Mouse (Mus musculus) embryonic facial prominence, embryonic 15.5 days (tissue): Measurements from ENCODE around the gene Ubfd1. TPM values are rescaled to one million over a fixed set of nuclear protein-coding genes. Genes with fewer than 3 reads are reported as not detected.

Source experiments
- polyA plus RNA-seq: library from polyadenylated mRNA; unstranded; fragments of >200 nt; fragmentation: Nextera tagmentation; extraction: Ambion mirVana; gene quantifications from 2 replicates; pipeline ENCODE4 v1.2.1, GENCODE M21; 2015

Gene Ubfd1
- polyA plus RNA-seq, 1 experiment from 2014 or later: 61.6 TPM

Other genes with a start within 250 kb of the Ubfd1 start
- 1.1 and 1.3 TPM in 2 replicates for gene Scnn1b, start 202.1 kb upstream of the Ubfd1 start, polyA plus RNA-seq
- gene Cog7, start 85.5 kb upstream of the Ubfd1 start, polyA plus RNA-seq: 24.4 and 24.8 TPM in 2 replicates
- 87.9 and 95.4 TPM in 2 replicates for gene Gga2, start 46.0 kb upstream of the Ubfd1 start, polyA plus RNA-seq
- gene Ears2, start 88 bp downstream of the Ubfd1 start, polyA plus RNA-seq: 15.2 and 16.1 TPM in 2 replicates
- 559 TPM in 2 replicates for gene Ndufab1, start 34.7 kb downstream of the Ubfd1 start, polyA plus RNA-seq
- 9.2 and 12.4 TPM in 2 replicates for gene Palb2, start 65.8 kb downstream of the Ubfd1 start, polyA plus RNA-seq
- gene Dctn5, start 65.9 kb downstream of the Ubfd1 start, polyA plus RNA-seq: 118 and 126 TPM in 2 replicates
- gene Plk1, start 92.3 kb downstream of the Ubfd1 start, polyA plus RNA-seq: 87.2 and 87.3 TPM in 2 replicates
- not detected in 2 replicates for gene Ern2, start 119.0 kb downstream of the Ubfd1 start, polyA plus RNA-seq
- gene Chp2, start 152.3 kb downstream of the Ubfd1 start, polyA plus RNA-seq: 0.69 and 0.85 TPM in 2 replicates
- 8.7 and 10.1 TPM in 2 replicates for gene Prkcb, start 221.6 kb downstream of the Ubfd1 start, polyA plus RNA-seq